Mouse (Mus musculus): ENCODE measurements around the gene A030003K21Rik.
"Not testable (repeated sequence)": the region's sequence is repeated elsewhere in the genome, so short reads cannot be mapped to it uniquely, and the experiment has no call there.

The A030003K21Rik gene

GRCm38 (mm10) chr1:82943295-82943694 is at the start of gene A030003K21Rik:
A030003K21Rik (minus strand) TSS chr1:82943388.
- not testable (repeated sequence) for DNase-seq

DNA sequence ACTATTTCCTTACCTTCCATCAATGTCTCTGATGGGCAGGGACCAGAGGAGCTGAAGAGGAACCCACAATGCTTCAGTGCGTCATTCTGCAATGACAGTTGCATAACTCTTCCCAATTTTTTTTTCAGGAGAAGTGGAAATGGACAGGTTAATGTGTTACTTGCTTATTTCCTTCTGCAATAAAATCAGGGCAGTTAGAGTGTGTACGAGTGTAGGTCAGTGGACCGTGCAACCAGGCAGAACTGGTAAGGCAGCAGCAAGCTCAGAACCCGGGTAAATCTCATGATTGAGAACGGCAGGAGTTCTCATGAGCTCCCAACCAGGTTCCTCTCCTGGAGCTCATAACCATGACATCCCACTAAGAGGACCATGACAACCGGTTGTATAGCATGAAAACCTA is 48.9 kb upstream of the A030003K21Rik start:
- no peak for DNase-seq

DNA sequence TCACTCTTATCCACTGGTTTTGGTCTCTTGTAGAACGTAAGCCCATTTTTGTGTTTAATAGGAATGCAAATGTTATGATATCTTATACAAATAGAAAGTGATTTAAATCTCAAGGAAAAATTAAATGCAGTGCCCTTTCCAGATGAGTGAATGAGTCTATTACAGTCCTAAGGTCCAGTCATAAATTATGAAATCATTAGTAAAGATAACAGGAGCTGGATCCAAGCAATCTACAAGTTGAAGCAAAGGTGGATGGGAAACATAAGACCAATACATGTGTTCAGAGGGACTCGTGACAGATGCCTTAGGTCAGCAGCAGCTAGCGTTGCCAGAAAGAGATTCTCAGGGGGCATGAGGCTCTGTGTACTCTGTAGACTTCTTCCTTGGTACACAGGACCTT is 48.4 kb upstream of the A030003K21Rik start:
- DNase-seq, result no peak

- DNase-seq, result no peak
Observed at GRCm38 (mm10) chr1:82991062-82991461, 47.9 kb upstream of the A030003K21Rik start.

GRCm38 (mm10) chr1:82987530-82988198 is 44.5 kb upstream of the A030003K21Rik start:
- DNase-seq, result peak; percentile 47

- DNase-seq, result no peak
Observed at GRCm38 (mm10) chr1:82986738-82987137, 43.5 kb upstream of the A030003K21Rik start.

DNA sequence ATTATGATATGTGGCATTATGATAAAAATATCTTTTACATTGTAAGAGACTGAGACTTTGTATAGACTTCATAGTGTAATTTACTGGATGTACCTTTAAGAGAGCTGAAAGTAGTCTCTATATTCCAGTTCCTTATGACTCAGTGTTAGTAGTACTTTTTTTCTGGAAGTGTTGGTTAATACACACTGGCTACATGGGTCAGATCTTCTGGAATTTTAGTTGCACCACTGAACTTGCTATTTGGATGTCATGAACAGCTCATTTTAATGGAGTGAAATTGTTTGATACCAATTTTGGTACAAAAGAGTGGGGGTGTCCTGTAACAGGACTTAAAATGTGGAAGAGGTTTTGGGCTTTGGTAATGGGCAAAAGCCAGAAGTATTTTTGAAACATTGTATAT is 34.7 kb upstream of the A030003K21Rik start:
- DNase-seq, result no peak

DNA sequence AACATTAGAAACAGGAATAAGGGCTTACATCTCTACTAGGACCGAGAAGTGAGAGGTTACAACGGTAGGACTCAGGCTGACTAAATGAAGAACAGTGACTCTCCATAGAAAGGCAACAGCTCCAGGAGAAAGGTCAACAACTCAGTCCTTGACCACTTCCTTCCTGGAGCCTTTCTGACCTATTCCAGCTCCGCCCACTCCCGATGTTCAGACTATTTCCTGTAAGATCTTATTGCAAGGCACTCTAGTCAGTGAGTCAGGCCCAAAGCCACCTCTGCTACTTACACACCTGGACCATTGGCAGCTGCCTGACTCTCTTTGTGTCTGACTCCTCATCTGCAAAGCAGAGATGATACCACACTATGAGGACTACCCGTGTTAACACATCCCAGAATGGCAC is 32.6 kb upstream of the A030003K21Rik start:
- no peak for DNase-seq

DNA sequence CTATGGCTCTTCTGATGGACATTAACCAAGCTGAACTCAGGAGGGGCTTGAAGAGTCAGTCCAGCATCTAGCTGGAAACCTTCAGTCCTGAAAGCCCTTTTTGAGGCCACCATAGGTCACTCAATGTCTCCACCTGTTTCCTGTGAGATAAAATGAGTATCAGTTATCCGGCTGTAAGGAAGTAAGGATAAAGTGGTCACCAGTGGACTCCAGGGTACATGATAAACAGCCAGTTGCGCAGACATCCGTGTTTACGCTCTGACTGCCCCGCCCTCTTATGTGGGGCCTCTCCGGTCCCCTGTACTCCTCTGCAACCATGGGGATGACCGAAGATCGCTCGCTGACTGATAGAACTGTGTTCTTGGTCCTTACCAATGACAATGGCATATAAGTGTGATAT is 31.2 kb upstream of the A030003K21Rik start:
- DNase-seq, result no peak

- no peak for DNase-seq
Observed at GRCm38 (mm10) chr1:82973901-82974300, 30.7 kb upstream of the A030003K21Rik start.

- DNase-seq, result no peak
Observed at GRCm38 (mm10) chr1:82973244-82973643, 30.1 kb upstream of the A030003K21Rik start.

DNA sequence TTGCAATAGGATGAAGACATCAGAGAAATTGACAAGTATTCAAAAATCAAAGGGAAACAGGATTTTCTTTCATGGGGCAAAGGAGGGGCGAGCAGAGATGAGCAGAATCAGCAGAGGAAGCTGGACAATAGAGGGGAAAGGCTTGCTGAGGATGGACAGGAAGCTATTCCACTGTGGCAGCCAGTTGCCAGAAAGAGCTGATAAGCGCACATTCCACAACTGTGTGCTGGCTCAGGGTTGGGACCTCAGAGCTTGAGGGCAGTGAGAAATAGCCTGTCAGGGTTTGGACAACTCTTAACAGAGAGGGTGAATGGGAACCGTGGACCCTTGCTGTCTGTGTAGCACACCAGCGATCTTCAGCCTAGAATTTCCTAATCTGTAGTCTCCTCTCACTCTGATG is 28.9 kb upstream of the A030003K21Rik start:
- DNase-seq, result no peak

DNA sequence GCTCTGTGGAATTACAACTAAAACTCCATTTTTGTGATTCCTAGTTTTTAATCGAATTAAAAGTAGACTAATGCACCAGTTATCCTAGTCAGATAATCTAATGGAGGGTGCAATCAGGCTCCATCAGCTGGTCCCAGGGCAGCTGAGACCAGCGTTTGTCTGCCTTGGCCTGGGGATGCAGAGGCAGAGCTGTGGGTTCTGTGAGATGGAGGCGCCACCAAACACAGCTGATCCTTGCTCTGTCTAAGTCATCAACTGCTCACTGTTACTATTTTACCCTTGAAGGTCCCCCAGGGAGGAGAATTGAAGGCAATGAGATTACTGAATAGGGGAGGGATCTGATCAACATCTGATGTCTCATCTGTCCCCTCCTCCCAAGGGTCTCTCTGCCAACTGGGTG is 23.2 kb upstream of the A030003K21Rik start:
- no peak for DNase-seq

GRCm38 (mm10) chr1:82959870-82960385 is 16.7 kb upstream of the A030003K21Rik start, which contains the start of gene Gm47955:
Gm47955 (plus strand) TSS chr1:82960286.
- DNase-seq, result no peak

DNA sequence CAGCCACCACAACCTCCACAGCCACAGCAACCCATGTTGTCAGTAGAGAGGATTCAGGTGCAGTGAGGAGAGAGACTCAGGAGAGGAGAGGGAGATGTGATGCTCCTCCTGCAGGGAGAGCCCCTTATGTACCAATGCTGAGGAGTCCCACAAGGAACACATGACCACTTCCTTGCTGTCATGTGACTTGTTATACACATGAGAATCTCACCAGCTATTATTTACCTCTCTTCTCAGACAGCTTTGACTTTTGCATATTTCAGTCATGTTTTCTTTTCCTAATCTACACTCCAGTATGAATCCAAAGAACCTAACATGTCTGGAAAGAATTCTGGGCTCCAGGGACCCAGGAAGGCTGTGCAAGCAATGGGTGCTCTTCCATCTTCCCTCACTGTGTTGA is 12.7 kb upstream of the A030003K21Rik start, which contains the start of gene Gm7544:
Gm7544 (minus strand) TSS at position 101 of the 400 bp plus-strand sequence.
- not testable (repeated sequence) for DNase-seq

DNA sequence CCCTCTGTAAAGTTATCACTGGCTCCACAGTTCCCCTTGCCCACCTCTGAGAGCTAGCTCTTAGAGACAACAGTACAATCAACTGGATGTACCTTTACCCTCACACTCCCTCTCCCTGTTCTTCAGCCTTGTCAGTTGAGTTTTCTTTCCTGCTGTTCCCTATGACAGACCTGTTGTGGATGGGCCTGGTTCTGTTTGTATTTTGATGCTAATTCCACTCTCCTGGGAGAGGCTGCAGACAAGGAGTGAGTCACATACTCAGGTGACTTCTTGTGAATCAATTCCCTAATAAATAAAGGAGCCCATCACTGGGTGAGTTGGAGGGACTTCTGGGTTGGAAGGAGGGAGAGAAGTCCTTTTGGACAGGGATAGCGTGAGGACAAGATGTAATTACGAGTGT is 5.4 kb upstream of the A030003K21Rik start:
- no peak for DNase-seq

- DNase-seq, result not testable (repeated sequence)
Observed at GRCm38 (mm10) chr1:82946029-82946428, 2.8 kb upstream of the A030003K21Rik start.

GRCm38 (mm10) chr1:82942505-82942904 is 683 bp downstream of the A030003K21Rik start:
- not testable (repeated sequence) for DNase-seq

DNA sequence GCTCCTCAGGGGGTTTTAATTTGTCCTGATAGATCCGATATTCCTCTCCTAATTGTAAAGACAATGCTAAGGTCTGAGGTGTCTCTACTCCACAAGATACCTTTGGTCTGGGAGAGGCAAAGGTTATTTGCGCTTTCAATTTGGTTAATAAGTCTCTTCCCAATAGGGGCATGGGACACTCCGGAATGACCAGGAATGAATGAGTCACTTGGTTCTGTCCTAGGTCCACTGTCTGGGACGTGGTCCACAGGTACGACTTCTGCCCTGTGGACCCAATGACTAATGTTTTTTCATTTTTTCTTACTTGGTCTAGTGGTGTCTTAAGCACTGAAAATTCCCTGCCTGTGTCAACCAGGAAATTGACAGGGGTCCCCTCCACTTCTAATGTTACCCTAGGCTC is 4.5 kb downstream of the A030003K21Rik start:
- no peak for DNase-seq

GRCm38 (mm10) chr1:82931326-82931725 is 11.9 kb downstream of the A030003K21Rik start, which contains the start of gene Gm6217:
Gm6217 (minus strand) TSS chr1:82931399.
- not testable (repeated sequence) for DNase-seq

DNA sequence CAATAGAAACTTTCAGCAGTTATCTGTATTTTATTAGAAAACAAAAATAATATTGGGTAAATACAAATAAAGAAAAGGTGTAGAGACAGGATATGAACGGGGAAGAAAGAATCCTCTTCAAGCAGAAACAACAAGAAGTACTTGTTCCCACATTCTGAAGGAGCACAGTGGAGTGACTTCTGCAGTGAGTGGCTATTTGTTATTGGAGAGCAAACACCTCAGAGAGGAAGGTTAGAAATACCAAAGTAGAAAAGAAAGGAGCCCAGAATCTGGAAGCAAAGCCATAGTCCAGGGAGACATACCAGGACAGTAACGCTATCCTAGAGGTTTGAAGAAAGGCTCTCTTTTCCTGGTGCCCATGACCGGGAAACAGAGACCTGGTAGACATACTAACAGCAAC is 12.6 kb downstream of the A030003K21Rik start:
- DNase-seq, result not testable (repeated sequence)

DNA sequence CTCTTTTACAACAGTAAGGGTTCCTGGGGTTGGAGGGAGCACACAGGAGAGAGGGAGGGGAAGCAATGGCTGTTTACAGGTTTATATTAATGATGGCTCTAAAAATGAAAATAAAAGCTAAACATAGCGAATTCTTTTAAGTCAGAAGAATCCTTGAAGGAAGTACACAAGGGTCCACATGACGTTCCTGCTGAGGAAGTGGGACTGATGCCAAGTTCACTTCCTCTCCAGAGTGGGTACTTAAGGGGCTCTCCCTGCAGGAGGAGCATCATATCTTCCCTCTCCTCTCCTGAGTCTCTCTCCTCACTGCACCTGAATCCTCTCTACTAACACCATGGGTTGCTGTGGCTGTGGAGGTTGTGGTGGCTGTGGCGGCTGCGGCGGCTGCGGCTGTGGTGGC is 18.5 kb downstream of the A030003K21Rik start, which contains the start of gene A030014E15Rik:
A030014E15Rik (plus strand) TSS at position 268 of the 400 bp plus-strand sequence.
- DNase-seq, result no peak

DNA sequence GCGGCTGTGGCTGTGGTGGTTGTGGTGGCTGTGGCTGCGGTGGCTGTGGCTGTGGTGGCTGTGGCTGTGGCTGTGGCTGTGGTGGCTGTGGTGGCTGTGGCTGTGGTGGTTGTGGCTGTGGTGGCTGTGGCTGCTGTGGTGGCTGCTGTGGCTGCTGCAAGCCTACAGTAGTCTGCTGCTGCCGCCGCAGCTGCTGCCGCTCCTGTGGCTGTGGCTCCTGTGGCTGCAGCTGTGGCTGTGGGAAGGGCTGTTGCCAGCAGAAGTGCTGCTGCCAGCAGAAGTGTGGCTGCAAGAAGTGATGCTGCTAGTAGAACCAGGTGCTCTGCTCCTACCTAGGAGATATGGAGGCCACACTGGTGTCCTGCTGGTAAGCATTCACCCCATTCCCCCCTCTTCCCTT is 29.8 kb downstream of the A030003K21Rik start:
- DNase-seq, result not testable (repeated sequence)

DNA sequence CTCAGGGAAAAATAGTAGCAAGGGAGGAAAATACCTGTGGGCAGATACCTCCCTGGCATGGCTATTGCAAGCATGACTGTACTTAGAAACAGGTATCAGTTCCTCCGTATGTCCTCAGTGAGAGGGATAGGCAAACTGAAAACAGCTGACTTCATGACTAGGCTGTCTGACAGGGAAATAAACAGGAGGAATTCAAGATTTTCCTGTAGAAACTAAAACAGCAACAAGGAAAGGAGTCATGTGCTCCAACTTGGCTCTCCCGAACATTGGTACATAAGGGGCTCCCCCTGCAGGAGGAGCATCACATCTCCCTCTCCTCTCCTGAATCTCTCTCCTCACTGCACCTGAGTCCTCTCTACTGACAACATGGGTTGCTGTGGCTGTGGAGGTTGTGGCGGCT is 30.2 kb downstream of the A030003K21Rik start, which contains the start of gene A030005L19Rik:
A030005L19Rik (plus strand) TSS at position 301 of the 400 bp plus-strand sequence.
- no peak for DNase-seq
